Mouse (Mus musculus) MEL (cell line): ENCODE data around the gene Shank3. TPM values are rescaled to one million over a fixed set of nuclear protein-coding genes. Genes with fewer than 3 reads are reported as not detected.

Source experiments
- DNase-seq: peaks from one replicate; pipeline ENCODE4 v3.0.0; 2011; ENCODE audit warnings: low read depth, low spot score
- H3K27ac ChIP-seq: 2 replicates; pipeline ENCODE4 v1.5.1; 2012; ENCODE audit warnings: low read depth, mild to moderate bottlenecking, control low read depth, low read length, moderate library complexity; ENCODE audit not compliant: control insufficient read depth
- H3K27me3 ChIP-seq, 2 experiments: fragments of 150-350 bp in 1 of 2; sonication (generic) in 1 of 2; 2 replicates each; pipeline ENCODE4 v1.6.1; 2012; ENCODE audit warnings: low read length in 2 of 2, mild to moderate bottlenecking in 2 of 2, improper control_type of control experiment in 1 of 2, moderate library complexity in 1 of 2; ENCODE audit not compliant: insufficient read depth in 2 of 2, control insufficient read depth in 1 of 2
- H3K36me3 ChIP-seq, 2 experiments: 2 replicates each; pipeline ENCODE4 v1.6.1; 2012 to 2014; ENCODE audit warnings: low read length in 2 of 2, improper control_type of control experiment in 1 of 2, inconsistent platforms in 1 of 2, mild to moderate bottlenecking in 1 of 2; ENCODE audit not compliant: insufficient read depth in 2 of 2, control insufficient read depth in 1 of 2
- H3K4me1 ChIP-seq, 2 experiments: fragments of 150-350 bp in 1 of 2; sonication (generic) in 1 of 2; 2 replicates each; pipeline ENCODE4 v1.6.1; 2012; ENCODE audit warnings: low read length in 2 of 2, improper control_type of control experiment in 1 of 2, mild to moderate bottlenecking in 1 of 2; ENCODE audit not compliant: insufficient read depth in 2 of 2, control insufficient read depth in 1 of 2
- H3K4me3 ChIP-seq, 2 experiments: fragments of 150-350 bp in 1 of 2; sonication (generic) in 1 of 2; 2 replicates each; pipeline ENCODE4 v1.5.1; 2012; ENCODE audit warnings: low read depth in 2 of 2, low read length in 2 of 2, mild to moderate bottlenecking in 2 of 2, moderate library complexity in 2 of 2, control low read depth in 1 of 2, improper control_type of control experiment in 1 of 2; ENCODE audit not compliant: control insufficient read depth in 1 of 2, insufficient read depth in 1 of 2
- H3K79me2 ChIP-seq: 2 replicates; pipeline ENCODE4 v1.6.1; 2012; ENCODE audit warnings: mild to moderate bottlenecking, low read length, moderate library complexity; ENCODE audit not compliant: control insufficient read depth, poor library complexity, insufficient read depth
- H3K9ac ChIP-seq: 2 replicates; pipeline ENCODE4 v1.6.1; 2012; ENCODE audit warnings: low read depth, mild to moderate bottlenecking, control low read depth, low read length, moderate library complexity; ENCODE audit not compliant: control insufficient read depth, poor library complexity, severe bottlenecking
- H3K9me3 ChIP-seq: fragments of 150-350 bp; sonication (generic); replicated peaks from 2 replicates; pipeline ENCODE4 v1.6.1; 2012; ENCODE audit warnings: mild to moderate bottlenecking, low read length, improper control_type of control experiment, moderate library complexity; ENCODE audit not compliant: insufficient read depth
- CHD2 ChIP-seq: IDR thresholded peaks from 2 replicates; pipeline ENCODE4 v1.6.1; 2011; ENCODE audit warnings: low read length, improper control_type of control experiment
- CTCF ChIP-seq, 3 experiments: IDR thresholded peaks in 2 of 3; conservative IDR thresholded peaks in 1 of 3; 2 replicates each; pipeline ENCODE4 v1.5.1; 2011 to 2012; ENCODE audit warnings: low read length in 3 of 3, low read depth in 2 of 3, mild to moderate bottlenecking in 2 of 3, improper control_type of control experiment in 1 of 3, inconsistent platforms in 1 of 3, mixed read lengths in 1 of 3, moderate library complexity in 1 of 3; ENCODE audit not compliant: control insufficient read depth in 1 of 3, insufficient read depth in 1 of 3, poor library complexity in 1 of 3, severe bottlenecking in 1 of 3
- E2F4 ChIP-seq: IDR thresholded peaks from 2 replicates; pipeline ENCODE4 v1.6.1; 2011; ENCODE audit warnings: low read depth, low read length, improper control_type of control experiment, borderline replicate concordance
- ELF1 ChIP-seq: IDR thresholded peaks from 2 replicates; pipeline ENCODE4 v1.6.1; 2014; ENCODE audit warnings: low read depth, mild to moderate bottlenecking, inconsistent platforms, low read length, improper control_type of control experiment, moderate library complexity
- ETS1 ChIP-seq: IDR thresholded peaks from 2 replicates; pipeline ENCODE4 v1.6.1; 2012; ENCODE audit warnings: low read depth, mild to moderate bottlenecking, inconsistent platforms, low read length, improper control_type of control experiment, moderate library complexity
- HCFC1 ChIP-seq: IDR thresholded peaks from 2 replicates; pipeline ENCODE4 v1.6.1; 2012; ENCODE audit warnings: low read depth, mild to moderate bottlenecking, inconsistent platforms, low read length, improper control_type of control experiment, moderate library complexity
- KAT2A ChIP-seq: conservative IDR thresholded peaks from 2 replicates; pipeline ENCODE4 v1.6.1; 2012; ENCODE audit warnings: low read depth, low read length, improper control_type of control experiment, inconsistent platforms
- MEF2A ChIP-seq: IDR thresholded peaks from 2 replicates; pipeline ENCODE4 v1.6.1; 2014; ENCODE audit warnings: low read depth, mild to moderate bottlenecking, inconsistent platforms, low read length, improper control_type of control experiment; ENCODE audit not compliant: poor library complexity, insufficient replicate concordance, severe bottlenecking; ENCODE audit errors: extremely low read depth
- MXI1 ChIP-seq: IDR thresholded peaks from 2 replicates; pipeline ENCODE4 v1.6.1; 2011; ENCODE audit warnings: mild to moderate bottlenecking, low read depth, low read length, improper control_type of control experiment
- NRF1 ChIP-seq: IDR thresholded peaks from 2 replicates; pipeline ENCODE4 v1.6.1; 2014; ENCODE audit warnings: low read depth, mild to moderate bottlenecking, inconsistent platforms, low read length, improper control_type of control experiment, moderate library complexity; ENCODE audit not compliant: poor library complexity, insufficient read depth, severe bottlenecking
- RAD21 ChIP-seq: IDR thresholded peaks from 2 replicates; pipeline ENCODE4 v1.6.1; 2011; ENCODE audit warnings: mild to moderate bottlenecking, low read depth, low read length, improper control_type of control experiment
- RCOR1 ChIP-seq: IDR thresholded peaks from 2 replicates; pipeline ENCODE4 v1.6.1; 2012; ENCODE audit warnings: low read depth, mild to moderate bottlenecking, inconsistent platforms, low read length, improper control_type of control experiment
- SMC3 ChIP-seq: IDR thresholded peaks from 2 replicates; pipeline ENCODE4 v1.6.1; 2011; ENCODE audit warnings: low read depth, low read length, improper control_type of control experiment
- TAL1 ChIP-seq: IDR thresholded peaks from 2 replicates; pipeline ENCODE4 v1.6.1; 2012; ENCODE audit warnings: mild to moderate bottlenecking, inconsistent platforms, low read length, moderate library complexity, mixed read lengths
- TBP ChIP-seq: IDR thresholded peaks from 2 replicates; pipeline ENCODE4 v1.8.0; 2011; ENCODE audit warnings: low read depth, low read length, improper control_type of control experiment
- TCF12 ChIP-seq: IDR thresholded peaks from 2 replicates; pipeline ENCODE4 v1.6.1; 2014; ENCODE audit warnings: low read depth, mild to moderate bottlenecking, inconsistent platforms, low read length, improper control_type of control experiment, moderate library complexity
- UBTF ChIP-seq: IDR thresholded peaks from 2 replicates; pipeline ENCODE4 v1.6.1; 2012; ENCODE audit warnings: low read depth, mild to moderate bottlenecking, inconsistent platforms, low read length, improper control_type of control experiment, moderate library complexity, borderline replicate concordance; ENCODE audit not compliant: insufficient read depth
- polyA plus RNA-seq, 2 experiments: library from polyadenylated mRNA; stranded (reverse) in 1 of 2; unstranded in 1 of 2; fragments of >175 nt in 1 of 2; fragments of >200 nt in 1 of 2; gene quantifications; 2 replicates each; pipeline versions ENCODE4 v1.2.1 to v1.2.4; 2012; ENCODE audit warnings: low replicate concordance in 2 of 2, low read depth in 1 of 2; ENCODE audit not compliant: insufficient read length in 2 of 2, insufficient read depth in 1 of 2, missing spikeins in 1 of 2
- total RNA-seq: library from RNA; depleted of rRNA; stranded (reverse); fragments of 300-350 nt; gene quantifications from 2 replicates; pipeline ENCODE4 v1.2.3, GENCODE M21; 2012

Gene Shank3
- total and polyA plus RNA-seq, 3 experiments: 14.2 to 20.3 TPM; not detected in 1

DNA sequence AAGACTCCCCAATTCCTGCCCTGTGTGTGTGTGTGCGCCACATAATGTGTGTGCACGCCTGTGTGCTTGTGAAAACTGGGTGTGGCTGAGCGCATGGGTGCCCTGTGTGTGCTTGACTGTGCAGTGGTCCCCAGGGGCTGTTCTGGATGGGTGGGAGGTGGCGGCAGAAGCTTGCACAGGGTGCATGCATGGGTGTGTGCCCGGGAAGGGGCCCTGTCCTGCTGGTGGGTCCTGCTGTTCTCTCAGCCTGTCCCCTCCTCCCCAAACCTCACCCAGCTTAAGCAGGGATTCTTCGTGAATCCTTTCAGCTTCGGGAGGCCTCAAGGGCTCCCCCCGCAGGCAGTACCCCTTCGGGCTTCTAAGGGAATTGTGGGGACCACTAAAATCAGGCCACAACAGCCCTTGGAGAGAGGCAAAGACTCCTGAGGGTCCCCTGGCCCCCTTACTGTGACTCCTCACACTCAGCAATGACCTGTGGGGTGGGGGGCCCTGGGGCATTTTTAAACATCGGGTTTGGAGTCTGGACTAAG lies 59.8 kb downstream of the Shank3 start:
- Histone ChIP-seq H3K4me3 (no peak overlapping the region), H3K9me3 (no peaks in the 10 kb centered on the region), H3K79me2 (no peaks in the 10 kb centered on the region), H3K27ac (no peak overlapping the region), H3K36me3 (no peaks in the 10 kb centered on the region), H3K9ac (no peak overlapping the region), H3K4me1 (no peaks in the 10 kb centered on the region), H3K27me3 (no peaks in the 10 kb centered on the region)
- TF ChIP-seq TCF12 (no peak), RCOR1 (no peak), E2F4 (no peak), CTCF (IDR thresholded peaks at IDR 0.05 in 2 of 3, conservative IDR thresholded peaks at IDR 0.05 in 1 of 3; ENCODE audit: control insufficient read depth in 1 of 3, insufficient read depth in 1 of 3, low read depth in 2 of 3, low read length in 3 of 3, poor library complexity in 1 of 3, severe bottlenecking in 1 of 3) (peak in 2 of 3 experiments; percentile 42 to 60; a peak in 4 of 6 replicates), ELF1 (no peak), MEF2A (no peak), MXI1 (no peak), CHD2 (no peak), SMC3 (0 out of 2 replicates have a peak, but pooled peaks have one; percentile 20), UBTF (no peak), ETS1 (no peak), RAD21 (peak; percentile 8), KAT2A (no peak)
- DNase-seq: peak; percentile 25

DNA sequence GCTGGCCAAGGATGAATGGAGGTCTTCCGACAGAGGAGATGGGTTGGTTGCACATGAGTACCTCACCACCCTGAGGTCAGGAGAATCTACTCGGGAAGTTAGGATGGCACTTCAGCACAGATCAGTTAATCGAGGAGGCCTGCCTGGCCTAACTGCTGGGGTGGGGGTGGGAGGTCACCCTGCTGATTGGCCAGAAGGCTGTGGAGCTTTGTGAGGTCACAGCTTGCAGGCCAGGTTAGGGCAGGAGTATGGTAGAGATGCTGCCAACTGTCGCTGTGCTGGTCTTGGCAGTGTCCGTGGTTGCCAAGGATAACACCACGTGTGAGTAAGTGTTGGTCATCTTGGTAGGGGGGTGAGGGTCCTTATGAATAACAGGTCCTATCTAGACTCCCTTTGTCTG lies 68.7 kb downstream of the Shank3 start, which contains the start of gene Acr:
TSS of gene Acr (plus strand) at position 213 of the 400 bp plus-strand sequence.
- Histone ChIP-seq H3K79me2 (no peaks in the 10 kb centered on the region), H3K4me3 (no peak within 1 kb of the TSS), H3K27ac (no peak within 1 kb of the TSS), H3K36me3 (no peaks in the 10 kb centered on the region), H3K9ac (no peak within 1 kb of the TSS), H3K4me1 (no peaks in the 10 kb centered on the region), H3K9me3 (no peaks in the 10 kb centered on the region), H3K27me3 (no peaks in the 10 kb centered on the region)
- no peak for DNase-seq
- TF ChIP-seq TBP (no peak), ELF1 (no peak), HCFC1 (no peak), TAL1 (no peak), KAT2A (no peak), NRF1 (no peak)
